Comparison of ENCODE assay signal across 25 mouse cellular contexts in genomic region chr9:122667646-122667981, GRCm38 (mm10).
A peak's percentile ranks its signal among the peaks of the same experiment; 100 is the strongest.
DNase-seq lines count a peak whose midpoint lies in the region; ATAC-seq lines count a peak whose summit lies in the region.
"Had no signal": no experiment of that assay in that cellular context is flagged by ENCODE, and none has a peak within 500 bp of the region (broad histone marks: within the 10 kb centered on the region; RNA-seq: fewer than 3 reads in every experiment).

No protein-coding gene starts in this region.

- no peak overlapping the region for H3K9ac ChIP-seq in forebrain, embryonic 15.5 days (replicated peaks)
- H3K9ac ChIP-seq in hindbrain, embryonic 13.5 days: no peak overlapping the region
- H3K9ac ChIP-seq: limb, embryonic 12.5 days; liver, embryonic 15.5 days; lung, embryonic 14.5 days; stomach, embryonic 15.5 days had no signal

- WGBS in forebrain, embryonic 10.5 days: 60% methylated on average over 3 of the region's 3 CpGs
- WGBS in forebrain, embryonic 15.5 days: 41% methylated on average over 3 of the region's 3 CpGs
- 53% methylated on average over 3 of the region's 3 CpGs for WGBS in hindbrain, embryonic 13.5 days
- WGBS in hindbrain, embryonic 10.5 days: 68% methylated on average over 3 of the region's 3 CpGs

- H3K9me3 ChIP-seq in forebrain, embryonic 10.5 days: no peaks in the 10 kb centered on the region
- no peaks in the 10 kb centered on the region for H3K9me3 ChIP-seq in forebrain, embryonic 15.5 days
- H3K9me3 ChIP-seq in hindbrain, embryonic 13.5 days: no peaks in the 10 kb centered on the region
- H3K9me3 ChIP-seq in hindbrain, embryonic 10.5 days: no peaks in the 10 kb centered on the region
- H3K9me3 ChIP-seq: limb, embryonic 12.5 days; liver, embryonic 15.5 days; stomach, embryonic 15.5 days had no signal

- no peak for DNase-seq in forebrain, embryonic 10.5 days (ENCODE audit: extremely low spot score, low spot score)
- no peak for DNase-seq in hindbrain, embryonic 10.5 days (ENCODE audit: low spot score)
- DNase-seq in retina, postnatal 7 days (ENCODE audit: low read depth, low spot score): peak; percentile 34
- DNase-seq in retina, postnatal 1 day: no peak
- no peak for DNase-seq in cerebellum, adult 8-10 months
- DNase-seq: adrenal gland, adult 2 months; adrenal gland, postnatal 36 days; cerebellum, adult 18-20 months; cerebellum, postnatal 14 days; gastrocnemius, postnatal 10 days; heart, postnatal 14 days; kidney, adult 8-10 months; lung, embryonic 14.5 days; lung, postnatal 14 days; right cerebral cortex, postnatal 25 days had no signal

- H3K4me2 ChIP-seq in forebrain, embryonic 15.5 days (replicated peaks): no peak overlapping the region
- H3K4me2 ChIP-seq in hindbrain, embryonic 13.5 days: no peak overlapping the region
- H3K4me2 ChIP-seq: limb, embryonic 12.5 days; liver, embryonic 15.5 days; lung, embryonic 14.5 days; stomach, embryonic 15.5 days had no signal

- H3K36me3 ChIP-seq in forebrain, embryonic 10.5 days (replicated peaks): no peaks in the 10 kb centered on the region
- no peaks in the 10 kb centered on the region for H3K36me3 ChIP-seq in forebrain, embryonic 15.5 days
- H3K36me3 ChIP-seq in hindbrain, embryonic 13.5 days: no peaks in the 10 kb centered on the region
- no peaks in the 10 kb centered on the region for H3K36me3 ChIP-seq in hindbrain, embryonic 10.5 days
- H3K36me3 ChIP-seq: limb, embryonic 12.5 days; liver, embryonic 15.5 days; stomach, embryonic 15.5 days had no signal

- no peak overlapping the region for H3K4me3 ChIP-seq in forebrain, embryonic 10.5 days
- H3K4me3 ChIP-seq in forebrain, embryonic 15.5 days: no peak overlapping the region
- H3K4me3 ChIP-seq in hindbrain, embryonic 13.5 days: no peak overlapping the region
- no peak overlapping the region for H3K4me3 ChIP-seq in hindbrain, embryonic 10.5 days
- H3K4me3 ChIP-seq: left cerebral cortex, adult 2 months; limb, embryonic 12.5 days; liver, embryonic 15.5 days; myocyte; stomach, embryonic 15.5 days had no signal

- ATAC-seq in forebrain, embryonic 15.5 days (replicated peaks): no peak
- ATAC-seq in hindbrain, embryonic 13.5 days (ENCODE audit: low FRiP score): no peak; the same call in 1 of the 2 replicates
- ATAC-seq: activated CD4-positive, CD25-positive, alpha-beta regulatory T cell, adult 4 months; intestine, embryonic 16.5 days had no signal

- no peaks in the 10 kb centered on the region for H3K27me3 ChIP-seq in forebrain, embryonic 10.5 days (ENCODE audit: poor library complexity, severe bottlenecking)
- no peaks in the 10 kb centered on the region for H3K27me3 ChIP-seq in forebrain, embryonic 15.5 days
- no peaks in the 10 kb centered on the region for H3K27me3 ChIP-seq in hindbrain, embryonic 13.5 days
- peaks cover 4% of the 10 kb centered on the region for H3K27me3 ChIP-seq in hindbrain, embryonic 10.5 days (ENCODE audit: insufficient read depth, poor library complexity, severe bottlenecking)
- H3K27me3 ChIP-seq: limb, embryonic 12.5 days; liver, embryonic 15.5 days; stomach, embryonic 15.5 days had no signal

- H3K4me1 ChIP-seq in forebrain, embryonic 10.5 days: peaks cover 25% of the 10 kb centered on the region
- peaks cover 5% of the 10 kb centered on the region; the same call in 1 of the 2 replicates for H3K4me1 ChIP-seq in forebrain, embryonic 15.5 days
- H3K4me1 ChIP-seq in hindbrain, embryonic 13.5 days (replicated peaks): peaks cover 11% of the 10 kb centered on the region
- H3K4me1 ChIP-seq in hindbrain, embryonic 10.5 days (replicated peaks): peaks cover 17% of the 10 kb centered on the region
- H3K4me1 ChIP-seq: limb, embryonic 12.5 days; liver, embryonic 15.5 days; stomach, embryonic 15.5 days had no signal

- 0 out of 2 replicates have a peak overlapping the region, but pooled peaks have one; percentile 51 for H3K27ac ChIP-seq in forebrain, embryonic 10.5 days
- no peak overlapping the region for H3K27ac ChIP-seq in forebrain, embryonic 15.5 days (replicated peaks)
- peak overlapping the region; percentile 68 for H3K27ac ChIP-seq in hindbrain, embryonic 13.5 days
- no peak overlapping the region for H3K27ac ChIP-seq in hindbrain, embryonic 10.5 days
- H3K27ac ChIP-seq: kidney, postnatal 0 days; left cerebral cortex, adult 2 months; limb, embryonic 12.5 days; liver, embryonic 15.5 days; stomach, embryonic 15.5 days had no signal

Comparison
In these comparisons a context has a peak if more than half of its experiments do, and no peak if none do; other contexts are left out.
1. H3K27ac ChIP-seq: peak in forebrain, embryonic 10.5 days (single experiment) and hindbrain, embryonic 13.5 days (single experiment); none in forebrain, embryonic 15.5 days (single experiment) and hindbrain, embryonic 10.5 days (single experiment).